Mouse (Mus musculus): ENCODE data around the gene Dusp10.

Dusp10 gene

DNA sequence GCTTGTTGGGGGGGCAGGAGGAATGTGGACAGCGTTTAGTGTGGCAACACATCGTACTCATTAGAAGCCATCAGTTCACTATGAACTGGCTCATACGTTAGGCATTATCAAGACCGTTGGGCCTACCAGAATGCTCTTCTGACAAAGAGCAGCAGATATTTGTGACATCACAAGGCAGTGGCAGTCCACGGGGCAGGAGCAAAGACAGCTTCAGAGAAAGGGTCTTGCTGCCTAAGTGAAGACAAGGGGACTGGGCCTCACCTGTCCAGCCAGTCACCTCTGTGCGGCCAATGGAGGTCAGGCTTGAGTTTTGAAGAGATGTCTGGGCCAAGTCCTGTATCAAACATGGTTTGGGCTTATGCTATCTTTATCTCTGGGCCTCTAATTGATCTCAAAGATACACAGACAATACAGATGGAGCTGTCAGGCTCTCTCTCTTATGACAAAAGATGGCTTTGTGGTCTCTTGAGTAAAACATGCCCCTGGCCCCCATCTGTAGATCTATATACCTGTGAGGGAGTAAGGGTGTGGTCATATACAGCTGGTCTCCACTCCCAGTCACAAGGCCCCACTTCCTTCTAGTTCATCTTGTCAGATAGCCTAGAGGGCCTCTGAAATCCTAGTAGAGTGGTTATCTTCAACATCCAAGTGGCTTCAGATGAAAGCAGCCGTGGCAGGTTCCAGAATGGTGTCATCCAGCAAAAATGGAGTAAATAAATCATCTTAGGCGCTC lies 17.1 kb downstream of the Dusp10 start:
- peak; percentile 7 for DNase-seq (ENCODE audit: low read depth, low spot score)

DNA sequence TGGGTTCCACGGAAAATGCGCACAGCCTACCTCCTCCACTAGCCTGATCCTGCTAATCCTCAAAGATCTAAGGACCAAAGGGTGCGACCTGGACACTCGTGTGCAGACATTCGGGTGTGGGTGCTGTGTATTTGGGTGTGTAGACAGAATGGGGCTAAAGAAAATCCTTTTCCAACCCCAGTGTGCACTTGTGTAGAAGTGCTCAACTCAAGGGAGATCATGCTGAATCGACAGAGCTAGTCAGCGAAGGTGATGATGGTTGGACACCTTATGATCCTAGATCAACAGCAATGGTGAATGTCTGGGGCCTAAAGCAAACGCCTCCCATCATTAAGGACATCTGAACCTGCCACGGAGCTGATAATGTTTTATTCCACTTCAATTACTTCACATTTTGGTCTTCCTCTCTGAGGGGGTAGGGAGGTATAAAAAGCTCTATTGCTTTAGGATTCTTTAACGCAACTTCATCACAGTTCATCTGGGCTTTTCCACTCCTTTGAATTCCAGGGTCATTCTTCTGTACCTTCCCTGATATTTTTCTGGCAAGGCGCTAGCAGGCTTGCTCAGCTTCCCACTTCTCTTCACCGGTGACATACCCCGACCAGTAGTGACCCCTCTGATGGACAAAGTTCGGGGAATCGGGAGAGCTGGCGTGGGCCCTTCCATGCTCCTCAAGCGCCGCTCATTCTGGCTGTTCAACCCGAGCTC lies 19.7 kb downstream of the Dusp10 start:
- peak; percentile 14 for DNase-seq (ENCODE audit: low read depth, low spot score)

DNA sequence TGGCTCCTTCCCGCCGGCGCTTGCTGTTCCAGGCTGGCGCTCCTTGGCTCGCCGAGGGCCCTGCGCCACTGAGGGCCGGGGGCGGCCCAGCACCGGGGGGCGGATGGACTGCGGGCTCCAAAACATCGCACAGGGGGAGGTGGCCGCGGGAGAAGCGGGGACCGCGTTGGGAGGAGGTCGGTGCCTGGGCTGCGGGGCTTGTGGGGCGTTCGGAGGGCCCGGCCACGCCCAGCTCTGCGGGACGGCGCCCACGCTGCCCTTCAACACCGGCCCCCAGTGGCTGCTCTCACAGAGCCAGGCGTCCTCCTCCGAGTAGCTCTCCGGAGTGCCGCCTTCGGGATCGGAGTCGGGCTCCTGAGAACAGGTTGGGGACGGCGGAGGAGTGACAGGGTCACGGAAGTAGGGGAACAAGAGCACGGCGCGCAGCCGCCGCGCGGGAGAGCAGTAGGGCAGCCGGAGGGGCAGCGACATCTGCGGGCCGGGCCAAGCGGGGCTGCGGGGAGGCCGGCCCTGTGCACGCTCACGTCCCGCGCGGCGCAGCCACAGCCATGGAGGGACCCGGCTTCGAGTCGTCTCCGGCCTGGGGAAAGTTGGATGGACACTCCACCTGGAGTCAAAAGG lies 20.4 kb downstream of the Dusp10 start:
- peak; percentile 86 for DNase-seq (ENCODE audit: low read depth, low spot score)

DNA sequence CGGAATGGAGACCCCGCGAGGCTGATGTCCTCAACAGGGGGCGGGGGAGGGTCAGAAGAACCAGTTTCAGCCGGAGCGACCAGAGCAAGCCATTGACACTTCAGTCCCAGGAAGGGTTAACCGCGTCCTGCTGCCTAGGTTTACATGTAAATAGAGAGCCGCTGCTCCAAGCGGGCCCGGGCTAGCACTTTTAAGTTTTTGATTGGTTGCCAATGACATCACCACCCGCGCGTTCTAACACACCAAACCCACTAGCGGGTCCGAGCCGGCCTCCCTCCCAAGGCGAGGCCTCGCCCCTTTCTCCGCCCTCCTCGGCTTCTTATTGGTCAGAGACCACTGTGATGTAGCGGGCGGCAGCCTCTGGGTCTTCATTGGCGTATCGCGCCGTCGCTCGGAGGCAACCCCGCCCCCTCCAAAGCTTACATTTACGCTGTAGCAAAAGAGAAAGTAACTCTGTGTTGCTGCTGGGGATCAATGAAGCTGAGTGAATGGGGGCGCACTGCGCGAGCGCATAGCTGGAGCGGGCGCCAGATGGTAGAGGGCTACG lies 21.0 kb downstream of the Dusp10 start, which contains the start of gene 1700056E22Rik:
TSS of gene 1700056E22Rik (minus strand) at position 291 of the 547 bp plus-strand sequence.
- DNase-seq (ENCODE audit: low read depth, low spot score), result peak; percentile 100

DNA sequence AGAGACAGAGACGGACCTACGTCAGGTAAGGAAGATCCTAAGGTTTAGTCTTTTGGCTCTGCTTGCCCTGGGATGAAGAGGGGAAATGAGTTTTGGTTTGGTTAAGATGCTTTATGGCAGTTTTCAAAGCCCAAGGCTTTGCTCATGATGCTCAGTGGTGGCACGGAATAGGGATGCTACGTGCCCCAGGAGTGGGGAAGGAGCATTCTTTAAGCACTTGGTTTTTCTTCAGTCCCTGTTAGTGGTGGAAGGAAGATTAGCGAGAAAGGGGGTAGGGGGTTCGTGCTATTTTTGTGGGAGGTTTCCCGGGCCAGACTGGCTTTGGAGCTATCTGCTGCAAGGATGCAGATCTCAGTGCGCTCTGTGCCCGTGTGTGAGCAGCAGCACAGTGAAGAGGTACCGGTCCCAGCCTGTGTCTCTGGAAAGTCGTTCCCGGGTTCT lies 21.7 kb downstream of the Dusp10 start:
- DNase-seq (ENCODE audit: low read depth, low spot score), result no peak

DNA sequence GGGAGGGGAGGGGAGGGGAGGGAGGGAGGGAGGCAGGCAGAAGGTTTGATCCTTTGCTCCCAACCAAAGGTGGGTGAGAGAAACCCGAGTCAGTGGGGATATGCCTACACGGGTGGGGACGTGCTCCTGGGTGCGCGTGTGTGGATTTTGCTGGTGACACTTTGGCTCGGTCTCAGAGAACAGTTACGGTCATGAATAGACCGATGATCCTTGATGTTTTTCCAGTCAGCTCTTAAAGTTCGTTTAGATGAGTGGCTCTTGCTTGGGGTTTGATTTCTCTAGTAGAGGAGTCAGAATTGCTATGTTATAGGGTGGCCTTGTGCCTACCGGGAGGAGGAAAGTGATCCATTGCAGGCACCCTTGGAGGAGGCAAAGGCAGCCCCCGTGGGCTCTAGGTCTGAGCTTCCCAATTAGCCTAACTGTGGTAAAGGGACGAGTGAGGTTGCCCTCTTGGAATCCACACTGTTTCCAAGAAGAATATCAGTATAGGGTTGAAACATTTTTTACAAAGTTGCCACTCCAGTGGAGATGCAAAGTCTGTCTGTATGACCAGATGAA lies 22.3 kb downstream of the Dusp10 start:
- DNase-seq (ENCODE audit: low read depth, low spot score), result peak; percentile 49

DNA sequence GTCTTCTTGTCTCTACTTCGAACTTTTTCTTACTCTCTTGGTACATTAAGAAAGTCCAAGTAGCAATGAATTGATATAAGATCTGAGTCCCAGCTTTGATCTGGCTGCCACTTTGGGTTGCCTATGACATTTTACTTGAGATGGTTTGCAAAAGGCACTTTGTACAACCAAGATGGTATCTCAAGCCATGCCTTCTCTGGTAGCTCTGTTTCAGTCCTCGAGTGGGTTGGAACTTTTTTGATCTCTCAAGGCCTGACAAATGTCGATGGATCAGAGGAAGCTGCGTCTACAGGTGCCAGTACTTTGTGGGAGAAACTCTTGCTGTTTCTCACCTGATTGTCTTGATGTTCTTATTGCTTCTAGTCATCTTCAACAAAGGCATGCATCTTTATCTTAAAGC lies 24.7 kb downstream of the Dusp10 start:
- DNase-seq (ENCODE audit: low read depth, low spot score), result peak; percentile 56

DNA sequence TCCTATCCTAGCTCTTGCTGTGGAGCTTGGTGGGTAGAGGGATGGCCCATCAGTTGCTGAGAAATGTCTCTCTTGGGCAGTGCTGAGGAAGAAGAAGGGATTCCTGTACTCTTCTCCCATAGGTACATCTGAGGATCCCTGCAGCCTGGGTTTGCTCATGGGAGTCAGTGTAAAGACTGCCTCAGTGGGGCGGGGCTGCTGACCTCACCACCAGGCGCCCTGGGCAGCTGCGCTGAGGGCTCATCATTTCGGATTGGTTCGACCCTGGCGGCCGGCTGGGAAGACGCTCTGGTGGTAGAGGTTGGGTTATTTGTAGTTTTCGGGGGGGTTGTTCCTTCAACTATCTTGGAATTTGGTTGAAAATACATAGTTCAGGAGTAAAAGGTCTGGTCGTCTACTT lies 26.2 kb downstream of the Dusp10 start:
- no peak for DNase-seq (ENCODE audit: low read depth, low spot score)

DNA sequence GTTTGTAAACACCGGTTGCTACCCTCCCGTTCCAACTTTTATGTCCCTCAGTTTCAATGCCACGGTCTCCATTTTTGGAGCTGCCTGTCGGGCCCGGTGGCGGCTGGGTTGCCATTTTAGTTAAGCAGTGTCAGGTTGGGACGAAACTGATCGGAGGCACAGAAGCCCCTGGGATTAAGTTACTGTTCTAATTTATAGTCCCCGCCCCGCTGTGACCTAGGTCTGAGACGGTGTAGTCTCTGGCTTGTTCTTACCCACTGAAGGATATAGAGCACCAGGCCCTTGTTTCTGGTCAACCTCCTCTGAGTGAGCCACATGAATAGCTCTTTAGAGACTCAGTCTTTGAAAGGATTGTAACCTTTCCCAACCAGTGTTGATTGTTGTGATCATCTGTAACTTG lies 27.1 kb downstream of the Dusp10 start:
- DNase-seq (ENCODE audit: low read depth, low spot score), result peak; percentile 10

DNA sequence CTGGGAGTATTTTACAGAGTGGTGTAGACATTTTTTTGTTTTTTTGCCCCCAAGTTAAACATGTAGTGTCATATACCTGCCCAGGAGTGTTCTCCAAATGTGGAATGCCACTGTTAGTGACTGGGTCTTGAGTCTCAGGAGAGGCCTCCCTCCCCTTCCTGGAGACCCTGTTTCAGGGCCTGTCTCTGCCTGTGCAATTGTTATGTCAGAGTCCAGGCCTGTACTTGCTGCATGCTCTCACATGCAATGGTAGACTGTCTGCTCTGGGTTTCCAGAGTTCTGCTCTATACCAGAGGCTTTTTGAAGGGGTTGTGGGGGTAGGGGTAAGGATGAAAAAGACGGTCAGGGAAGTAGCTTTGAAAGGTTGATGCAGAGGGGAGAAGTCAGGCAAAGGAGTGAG lies 27.8 kb downstream of the Dusp10 start:
- peak; percentile 3 for DNase-seq (ENCODE audit: low read depth, low spot score)

DNA sequence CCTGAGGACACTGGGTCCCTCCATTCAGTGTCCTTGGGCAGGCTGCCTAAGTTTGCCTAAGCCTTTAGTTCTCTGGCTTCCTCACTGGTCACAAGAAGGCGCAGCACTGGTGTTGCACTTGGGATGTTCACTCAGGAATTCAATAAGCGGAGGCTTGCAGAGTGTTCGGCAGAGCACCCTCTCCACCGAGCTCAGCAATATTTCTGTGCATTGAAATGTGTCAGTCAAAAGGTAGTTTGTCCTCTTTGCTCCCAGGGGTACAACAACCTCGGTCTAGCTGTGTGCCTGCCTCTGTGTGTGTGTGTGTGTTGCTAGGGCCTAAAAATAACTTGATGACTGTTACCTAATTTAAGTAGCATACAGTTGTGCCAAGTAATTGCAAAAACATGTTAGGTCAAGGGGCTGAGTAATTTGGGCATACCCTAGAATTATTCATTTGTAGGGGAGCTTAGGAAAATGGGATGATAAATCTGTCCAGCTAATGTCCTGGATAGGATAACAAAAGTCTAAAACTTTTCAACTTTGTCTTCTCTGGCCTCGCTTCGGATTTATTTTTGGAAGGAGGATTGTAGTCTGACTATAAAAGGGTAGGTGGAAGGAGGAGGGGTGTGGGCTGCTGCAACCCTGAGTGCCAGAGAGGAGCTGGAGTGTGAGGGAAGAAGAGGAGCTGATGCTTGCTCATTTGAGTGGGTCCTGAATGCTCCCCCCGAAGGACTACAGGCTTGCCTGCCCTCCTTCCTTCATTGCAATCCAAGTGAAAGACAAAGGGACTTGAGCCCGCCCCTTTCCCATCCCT lies 28.9 kb downstream of the Dusp10 start:
- peak; percentile 10 for DNase-seq (ENCODE audit: low read depth, low spot score)

DNA sequence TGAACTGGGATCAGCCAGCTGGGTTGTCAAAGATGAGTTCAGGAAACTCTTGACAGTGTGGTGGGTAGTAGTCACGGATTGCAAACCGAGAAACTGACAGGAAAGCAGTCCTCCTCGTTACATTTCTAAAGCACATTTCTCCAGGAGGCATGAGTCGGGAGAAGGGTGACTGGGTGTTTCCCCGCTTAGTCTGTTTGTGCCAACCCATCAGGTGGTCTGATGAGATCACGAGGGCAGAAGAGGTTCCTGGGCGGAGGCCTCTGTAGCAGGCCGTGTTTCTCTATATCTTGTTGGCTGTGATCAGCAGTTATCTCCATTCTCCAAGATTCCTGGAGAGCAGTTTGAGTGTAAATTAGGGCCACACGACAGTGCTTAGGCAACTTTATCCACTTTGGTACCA lies 29.6 kb downstream of the Dusp10 start:
- peak; percentile 55 for DNase-seq (ENCODE audit: low read depth, low spot score)

DNA sequence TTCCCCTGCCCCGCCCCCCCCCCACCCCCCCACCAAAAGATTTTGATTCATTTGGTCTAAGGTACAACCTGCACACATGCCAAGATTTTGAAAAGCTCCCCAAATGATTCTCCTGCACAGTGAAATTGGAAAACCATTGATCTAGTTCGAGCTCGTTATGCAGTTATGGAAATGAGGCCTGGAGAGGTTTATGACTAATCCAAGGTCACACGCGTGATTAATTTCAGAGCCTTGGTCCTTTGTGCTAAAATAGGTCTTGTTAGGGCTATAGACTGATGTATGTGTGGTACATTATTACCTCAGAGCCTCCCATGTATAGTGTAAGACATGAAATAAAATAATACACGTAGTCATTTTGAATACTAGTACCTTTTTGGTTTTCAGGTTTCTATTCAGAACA lies 30.3 kb downstream of the Dusp10 start:
- DNase-seq (ENCODE audit: low read depth, low spot score), result no peak

DNA sequence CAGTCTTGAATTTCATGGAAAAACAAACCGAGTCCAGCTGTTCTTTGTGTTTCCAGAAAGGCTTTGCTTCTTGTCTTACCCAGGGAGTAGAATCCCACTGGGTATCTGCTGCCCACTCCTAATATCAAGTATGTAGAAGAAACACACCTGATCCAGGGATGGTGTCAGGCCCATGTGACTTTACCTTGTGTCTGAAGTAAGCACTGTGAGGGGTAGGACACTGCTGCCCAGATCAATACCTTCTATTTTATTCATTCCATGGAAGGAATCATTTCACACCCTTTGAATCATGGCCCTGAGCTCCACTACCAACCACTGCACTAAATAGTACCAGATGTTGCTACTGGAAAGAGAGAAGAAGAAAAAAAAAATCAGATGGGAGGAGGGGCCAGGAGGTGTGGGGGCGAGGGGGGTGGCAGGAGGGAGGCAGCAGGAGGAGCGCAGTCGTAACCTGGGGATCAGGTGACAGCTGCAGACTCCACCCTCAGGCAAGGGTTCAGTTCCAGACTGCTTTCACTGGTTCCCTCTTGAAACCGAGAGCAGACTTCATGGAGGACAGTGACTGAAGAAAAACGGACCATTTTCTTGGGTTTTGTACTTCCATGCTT lies 33.1 kb downstream of the Dusp10 start:
- DNase-seq (ENCODE audit: low read depth, low spot score), result peak; percentile 59

DNA sequence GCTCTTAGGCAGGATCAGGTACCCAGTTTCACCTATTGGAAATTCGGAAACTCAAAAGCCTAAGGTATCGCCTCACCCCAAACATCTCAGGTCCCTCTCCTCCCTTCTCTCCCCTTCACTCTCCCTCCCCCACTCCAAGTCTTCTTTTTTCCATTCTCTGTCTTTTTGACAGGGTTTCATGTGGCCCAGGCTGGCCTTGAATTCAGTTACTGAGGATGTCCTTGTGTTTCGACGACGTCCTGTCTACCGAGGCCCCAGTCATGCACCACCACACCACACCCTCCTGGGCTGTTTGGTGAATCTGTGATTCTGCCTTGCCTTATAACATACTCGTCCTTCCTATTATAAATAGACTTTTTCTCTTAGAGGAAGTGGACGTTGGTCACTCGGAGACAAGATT lies 34.7 kb downstream of the Dusp10 start:
- peak; percentile 59 for DNase-seq (ENCODE audit: low read depth, low spot score)

DNA sequence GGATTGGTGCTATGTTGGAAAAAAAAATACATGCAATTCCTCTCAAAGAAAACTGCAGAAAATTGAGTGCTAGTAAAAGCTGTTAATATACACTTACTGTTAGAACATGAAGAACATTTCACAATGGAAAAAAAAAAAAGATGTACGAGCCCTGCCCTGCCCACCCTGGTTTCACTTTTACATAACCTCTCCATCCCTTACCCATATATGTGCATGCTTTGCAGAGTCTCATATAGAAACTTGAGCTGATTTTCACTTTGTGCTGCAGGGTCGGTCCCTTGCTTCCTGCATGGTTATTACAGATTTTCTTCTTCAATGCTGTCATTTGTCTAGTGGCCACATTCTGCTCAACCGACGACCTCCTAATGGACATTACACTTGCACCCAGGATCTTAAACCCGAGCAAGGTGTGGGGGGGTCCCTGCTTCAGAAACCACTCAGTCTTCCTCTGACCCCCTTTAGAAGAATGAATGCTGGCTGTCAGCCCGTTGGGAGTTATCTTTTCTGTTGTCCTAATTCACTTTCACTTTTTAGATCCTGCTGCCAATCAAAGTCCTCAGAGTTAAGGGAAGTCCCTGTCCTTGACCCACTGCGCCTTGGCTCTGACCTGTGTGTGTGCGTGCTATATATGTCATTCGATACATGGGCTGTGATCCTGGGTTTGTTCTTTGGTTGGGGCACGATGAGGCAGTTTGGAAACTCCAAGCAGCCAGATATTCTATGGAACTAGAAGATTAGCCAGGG lies 35.7 kb downstream of the Dusp10 start:
- peak; percentile 86 for DNase-seq (ENCODE audit: low read depth, low spot score)

DNA sequence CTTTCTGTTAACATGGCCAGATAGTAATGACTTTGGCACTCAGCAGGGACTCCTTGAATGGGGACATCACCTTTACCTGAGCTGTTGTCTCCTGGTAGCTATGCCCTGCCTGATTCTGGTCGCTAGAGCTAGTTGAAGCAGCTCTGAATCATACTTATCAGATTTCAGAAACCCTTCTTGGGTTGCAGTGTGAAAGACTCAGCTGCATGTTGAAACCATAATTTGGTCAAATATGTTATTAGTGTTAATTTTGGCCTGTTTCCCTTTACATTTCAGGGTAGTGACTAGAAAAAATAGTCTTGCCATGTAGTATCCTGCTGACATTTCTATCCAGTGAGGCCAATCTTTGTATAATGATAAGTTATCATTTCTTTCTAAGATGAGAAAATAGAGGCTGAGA lies 38.2 kb downstream of the Dusp10 start:
- DNase-seq (ENCODE audit: low read depth, low spot score), result no peak

DNA sequence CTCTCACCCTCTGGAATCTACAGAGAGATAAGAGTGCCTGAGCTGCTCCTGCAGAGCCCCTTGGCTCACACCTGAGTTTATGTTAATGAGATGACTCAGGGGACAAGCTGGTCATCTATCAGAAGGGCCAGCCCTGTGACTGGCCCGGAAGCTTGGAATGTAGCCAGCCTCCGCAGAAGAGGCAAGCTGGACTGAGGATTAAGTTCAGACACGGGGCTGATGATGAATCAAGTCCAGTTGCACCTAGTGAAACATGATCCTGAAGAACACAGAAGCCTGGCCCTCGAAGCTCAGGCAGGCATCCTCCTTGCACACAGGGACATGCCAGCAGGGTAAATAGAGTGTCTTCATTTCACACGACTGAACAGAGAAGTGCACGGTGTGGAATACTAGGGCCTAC lies 38.7 kb downstream of the Dusp10 start:
- DNase-seq (ENCODE audit: low read depth, low spot score), result no peak

DNA sequence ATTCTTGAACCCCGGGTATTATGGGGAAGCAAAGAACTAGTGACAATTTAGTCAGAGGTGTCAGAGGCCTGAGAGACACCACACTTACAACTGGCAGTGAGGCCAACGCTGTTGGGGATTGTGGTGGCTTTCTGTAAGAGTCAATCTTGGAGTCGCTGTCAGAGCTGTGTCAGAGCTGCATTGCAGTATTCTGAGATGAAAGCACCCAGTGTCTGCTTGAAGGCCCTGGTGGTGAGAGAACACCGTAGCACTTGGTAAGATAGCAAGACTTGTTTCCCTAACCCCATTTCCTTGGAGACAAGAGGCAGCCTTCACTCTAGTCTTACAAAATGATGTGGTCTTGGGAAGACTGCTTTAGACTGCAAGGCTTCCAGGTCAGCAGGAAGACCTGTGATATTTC lies 39.2 kb downstream of the Dusp10 start:
- DNase-seq (ENCODE audit: low read depth, low spot score), result peak; percentile 52

DNA sequence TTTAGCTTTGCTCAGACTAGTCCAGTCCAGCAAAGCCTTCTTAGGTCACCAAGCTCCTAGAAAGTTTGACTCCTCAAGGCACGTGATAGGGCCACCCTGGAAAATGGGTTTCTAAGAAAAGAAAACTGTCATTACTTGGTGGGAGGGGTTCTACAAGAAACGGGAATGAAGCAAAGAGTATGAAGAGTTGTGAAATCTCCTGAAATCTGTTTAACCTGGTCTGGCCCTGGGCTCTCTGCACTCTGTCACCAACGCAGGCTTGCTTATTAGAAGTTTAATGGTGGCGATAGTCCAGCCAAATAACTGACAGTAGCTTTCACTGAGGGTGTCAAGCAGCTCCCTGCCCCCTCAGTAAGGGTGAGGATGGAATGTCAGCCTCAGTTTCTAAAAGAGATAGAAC lies 40.0 kb downstream of the Dusp10 start:
- DNase-seq (ENCODE audit: low read depth, low spot score), result no peak

Data from CD4-positive helper T cell, adult 2 months (primary cell).